Mouse (Mus musculus): ENCODE measurements around the gene Klc4.
A peak's percentile ranks its signal among the peaks of the same experiment; 100 is the strongest.

Klc4 gene

GRCm38 (mm10) chr17:46621324-46621723 is 24.5 kb downstream of the Klc4 start:
- peak in 1 of 2 experiments; percentile 40 for DNase-seq (ENCODE audit: low spot score in 2 of 2)

- no peak for DNase-seq (ENCODE audit: low spot score in 2 of 2)
These were observed 26.0 kb downstream of the Klc4 start for GRCm38 (mm10) chr17:46619683-46620357.

- no peak for DNase-seq (ENCODE audit: low spot score in 2 of 2)
These were observed 26.8 kb downstream of the Klc4 start for GRCm38 (mm10) chr17:46618769-46619682.

- DNase-seq (ENCODE audit: low spot score in 2 of 2) = no peak
These were observed 27.4 kb downstream of the Klc4 start for GRCm38 (mm10) chr17:46618394-46618768.

GRCm38 (mm10) chr17:46617799-46618198 is 28.0 kb downstream of the Klc4 start:
- DNase-seq (ENCODE audit: low spot score in 2 of 2) = no peak

- no peak for DNase-seq (ENCODE audit: low spot score in 2 of 2)
These were observed 32.6 kb downstream of the Klc4 start for GRCm38 (mm10) chr17:46613229-46613628.

GRCm38 (mm10) chr17:46612820-46613219 is 33.0 kb downstream of the Klc4 start:
- DNase-seq (ENCODE audit: low spot score in 2 of 2) = no peak

- DNase-seq (ENCODE audit: low spot score in 2 of 2) = no peak
These were observed 33.6 kb downstream of the Klc4 start for GRCm38 (mm10) chr17:46612189-46612588.

- no peak for DNase-seq (ENCODE audit: low spot score in 2 of 2)
These were observed 34.5 kb downstream of the Klc4 start for GRCm38 (mm10) chr17:46611316-46611715.

- no peak for DNase-seq (ENCODE audit: low spot score in 2 of 2)
These were observed 35.9 kb downstream of the Klc4 start for GRCm38 (mm10) chr17:46609721-46610514.

GRCm38 (mm10) chr17:46605987-46606386 is 39.8 kb downstream of the Klc4 start:
- peak in 1 of 2 experiments; percentile 23 for DNase-seq (ENCODE audit: low spot score in 2 of 2)

- no peak for DNase-seq (ENCODE audit: low spot score in 2 of 2)
These were observed 40.7 kb downstream of the Klc4 start for GRCm38 (mm10) chr17:46605126-46605525.

- DNase-seq (ENCODE audit: low spot score in 2 of 2) = no peak
These were observed 42.6 kb downstream of the Klc4 start for GRCm38 (mm10) chr17:46603229-46603628.

- no peak for DNase-seq (ENCODE audit: low spot score in 2 of 2)
These were observed 43.6 kb downstream of the Klc4 start for GRCm38 (mm10) chr17:46602212-46602611.

- DNase-seq (ENCODE audit: low spot score in 2 of 2) = no peak
These were observed 45.3 kb downstream of the Klc4 start for GRCm38 (mm10) chr17:46600569-46600968.

GRCm38 (mm10) chr17:46598963-46599362 is 46.9 kb downstream of the Klc4 start:
- DNase-seq (ENCODE audit: low spot score in 2 of 2) = no peak

GRCm38 (mm10) chr17:46597956-46598355 is 47.9 kb downstream of the Klc4 start:
- no peak for DNase-seq (ENCODE audit: low spot score in 2 of 2)

- DNase-seq (ENCODE audit: low spot score in 2 of 2) = no peak
These were observed 50.5 kb downstream of the Klc4 start for GRCm38 (mm10) chr17:46595336-46595735.

- no peak for DNase-seq (ENCODE audit: low spot score in 2 of 2)
These were observed 51.2 kb downstream of the Klc4 start for GRCm38 (mm10) chr17:46594606-46595005.

GRCm38 (mm10) chr17:46593124-46593523 is 52.7 kb downstream of the Klc4 start:
- DNase-seq (ENCODE audit: low spot score in 2 of 2) = no peak

- DNase-seq (ENCODE audit: low spot score in 2 of 2) = no peak
These were observed 54.4 kb downstream of the Klc4 start for GRCm38 (mm10) chr17:46591406-46591805.

- DNase-seq (ENCODE audit: low spot score in 2 of 2) = no peak
These were observed 55.4 kb downstream of the Klc4 start for GRCm38 (mm10) chr17:46590439-46590838.
